Mouse (Mus musculus) intestine, embryonic 15.5 days (tissue): Measurements from ENCODE around the gene Olfr441. TPM values are rescaled to one million over a fixed set of nuclear protein-coding genes. Genes with fewer than 3 reads are reported as not detected.
"Not testable (repeated sequence)": the region's sequence is repeated elsewhere in the genome, so short reads cannot be mapped to it uniquely, and the experiment has no call there.

Experiments used
- ATAC-seq: fragments of 200-750 bp; cut with Nextera tagmentation; 2 replicates; pipeline ENCODE4 v1.8.0; 2017; ENCODE audit warnings: moderate TSS enrichment, moderate library complexity
- H3K27ac ChIP-seq: fragments of 300-500 bp; sonication (generic); 2 replicates; pipeline ENCODE4 v1.5.1; 2015; ENCODE audit warnings: mild to moderate bottlenecking, inconsistent platforms
- H3K27me3 ChIP-seq: fragments of 300-500 bp; sonication (generic); replicated peaks from 2 replicates; pipeline ENCODE4 v1.6.1; 2015; ENCODE audit warnings: inconsistent platforms
- H3K36me3 ChIP-seq: fragments of 300-500 bp; sonication (generic); 2 replicates; pipeline ENCODE4 v1.6.1; 2015; ENCODE audit warnings: inconsistent platforms
- H3K4me1 ChIP-seq: fragments of 300-500 bp; sonication (generic); replicated peaks from 2 replicates; pipeline ENCODE4 v1.6.1; 2015; ENCODE audit warnings: inconsistent platforms
- H3K4me2 ChIP-seq: fragments of 300-500 bp; sonication (generic); replicated peaks from 2 replicates; pipeline ENCODE4 v1.6.1; 2015; ENCODE audit warnings: mild to moderate bottlenecking, inconsistent platforms
- H3K4me3 ChIP-seq: fragments of 300-500 bp; sonication (generic); replicated peaks from 2 replicates; pipeline ENCODE4 v1.5.1; 2015; ENCODE audit warnings: inconsistent platforms
- H3K9ac ChIP-seq: fragments of 300-500 bp; sonication (generic); 2 replicates; pipeline ENCODE4 v1.6.1; 2015; ENCODE audit warnings: inconsistent platforms
- H3K9me3 ChIP-seq: fragments of 300-500 bp; sonication (generic); 2 replicates; pipeline ENCODE4 v1.6.1; 2016; ENCODE audit warnings: inconsistent platforms
- WGBS: fragments of 180-500 bp; shearing (Covaris S2); methylation state at CpG from one replicate; pipeline ENCODE4 v1.1.7; 2015; 5-methylcytosine and 5-hydroxymethylcytosine counted together
- polyA plus RNA-seq: library from polyadenylated mRNA; unstranded; fragments of >200 nt; fragmentation: Nextera tagmentation; extraction: Ambion mirVana; gene quantifications from 2 replicates; pipeline ENCODE4 v1.2.1, GENCODE M21; 2015

Olfr441 gene
- polyA plus RNA-seq: not detected in 2 replicates

GRCm38 (mm10) chr6:43106069-43106468 is at the start of gene Olfr441:
TSS of gene Olfr441 (plus strand) at chr6:43106369.
- H3K4me1 ChIP-seq, H3K27ac ChIP-seq, H3K4me3 ChIP-seq, H3K9me3 ChIP-seq, H3K9ac ChIP-seq, H3K4me2 ChIP-seq, H3K36me3 ChIP-seq, ATAC-seq, H3K27me3 ChIP-seq: not testable (repeated sequence)
- 92% methylated on average over 1 of the region's 1 CpGs for WGBS

GRCm38 (mm10) chr6:43078750-43079149 is 27.4 kb upstream of the Olfr441 start:
- no peaks in the 10 kb centered on the region for H3K9me3 ChIP-seq
- no peaks in the 10 kb centered on the region for H3K27me3 ChIP-seq
- H3K4me2 ChIP-seq: no peak overlapping the region
- H3K9ac ChIP-seq: no peak overlapping the region
- H3K27ac ChIP-seq: no peak overlapping the region
- no peak overlapping the region for H3K4me3 ChIP-seq
- no peak for ATAC-seq
- 14% methylated on average over 2 of the region's 2 CpGs for WGBS
- H3K36me3 ChIP-seq: no peaks in the 10 kb centered on the region
- H3K4me1 ChIP-seq: no peaks in the 10 kb centered on the region

- not testable (repeated sequence) for H3K4me1 ChIP-seq, H3K36me3 ChIP-seq, H3K27ac ChIP-seq, H3K9me3 ChIP-seq, ATAC-seq, H3K9ac ChIP-seq, H3K27me3 ChIP-seq, H3K4me3 ChIP-seq, H3K4me2 ChIP-seq
Observed at GRCm38 (mm10) chr6:43081405-43081804, 24.8 kb upstream of the Olfr441 start.

GRCm38 (mm10) chr6:43146267-43146666 is 40.1 kb downstream of the Olfr441 start, which contains the start of gene Olfr237-ps1:
TSS of gene Olfr237-ps1 (plus strand) at chr6:43146567.
- H3K4me2 ChIP-seq, H3K27ac ChIP-seq, H3K9me3 ChIP-seq, ATAC-seq, H3K4me3 ChIP-seq, H3K27me3 ChIP-seq, H3K9ac ChIP-seq, H3K4me1 ChIP-seq, H3K36me3 ChIP-seq: not testable (repeated sequence)
- 87% methylated on average over 2 of the region's 2 CpGs for WGBS

- no peak overlapping the region for H3K9ac ChIP-seq
- WGBS: 57% methylated on average over 1 of the region's 1 CpGs
- ATAC-seq: no peak
Observed at GRCm38 (mm10) chr6:43159502-43159901, 53.3 kb downstream of the Olfr441 start.

GRCm38 (mm10) chr6:43162982-43163381 is 56.8 kb downstream of the Olfr441 start, which contains the start of gene Olfr437:
TSS of gene Olfr437 (plus strand) at chr6:43163282.
- Histone ChIP-seq H3K27ac (no peak within 1 kb of the TSS), H3K4me1 (no peaks in the 10 kb centered on the region), H3K27me3 (no peaks in the 10 kb centered on the region), H3K4me2 (no peak within 1 kb of the TSS), H3K9me3 (no peaks in the 10 kb centered on the region), H3K36me3 (no peaks in the 10 kb centered on the region), H3K9ac (no peak within 1 kb of the TSS), H3K4me3 (no peak within 1 kb of the TSS)
- ATAC-seq: no peak
- WGBS: 69% methylated on average over 3 of the region's 3 CpGs

More at GRCm38 (mm10) chr6:43159502-43159901, 53.3 kb downstream of the Olfr441 start:
- Histone ChIP-seq H3K4me2 (no peak overlapping the region), H3K27ac (no peak overlapping the region), H3K4me1 (no peaks in the 10 kb centered on the region), H3K4me3 (no peak overlapping the region), H3K27me3 (no peaks in the 10 kb centered on the region), H3K9me3 (no peaks in the 10 kb centered on the region), H3K36me3 (no peaks in the 10 kb centered on the region)

DNA sequence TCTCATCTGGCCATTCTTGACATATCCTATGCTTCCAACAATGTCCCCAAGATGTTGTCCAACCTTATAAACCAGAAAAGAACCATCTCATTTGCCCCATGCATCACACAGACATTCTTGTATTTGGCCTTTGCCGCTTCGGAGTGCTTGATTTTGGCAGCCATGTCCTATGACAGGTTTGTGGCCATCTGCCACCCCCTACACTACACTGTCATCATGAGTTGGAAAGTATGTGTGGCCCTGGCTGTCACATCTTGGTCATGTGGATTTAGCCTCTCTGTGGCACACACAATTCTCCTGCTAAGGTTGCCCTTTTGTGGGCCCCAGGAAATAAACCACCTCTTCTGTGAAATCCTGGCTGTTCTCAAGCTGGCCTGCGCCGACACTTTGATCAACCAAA is 61.1 kb downstream of the Olfr441 start:
- Histone ChIP-seq H3K36me3 (no peaks in the 10 kb centered on the region), H3K27me3 (no peaks in the 10 kb centered on the region), H3K27ac (no peak overlapping the region), H3K9ac (no peak overlapping the region), H3K4me2 (no peak overlapping the region), H3K9me3 (no peaks in the 10 kb centered on the region), H3K4me3 (no peak overlapping the region), H3K4me1 (no peaks in the 10 kb centered on the region)
- 96% methylated on average over 4 of the region's 4 CpGs for WGBS
- ATAC-seq: no peak

Other genes with a start within 250 kb of the Olfr441 start
- not detected in 2 replicates for gene Olfr448, start 215.9 kb upstream of the Olfr441 start, polyA plus RNA-seq
- not detected in 2 replicates for gene Olfr447, start 197.5 kb upstream of the Olfr441 start, polyA plus RNA-seq
- not detected in 2 replicates for gene Olfr446, start 185.0 kb upstream of the Olfr441 start, polyA plus RNA-seq
- not detected in 2 replicates for gene Olfr444, start 157.3 kb upstream of the Olfr441 start, polyA plus RNA-seq
- gene Olfr237-ps1, start 40.2 kb downstream of the Olfr441 start, polyA plus RNA-seq: not detected in 2 replicates
- gene Olfr437, start 56.9 kb downstream of the Olfr441 start, polyA plus RNA-seq: not detected in 2 replicates
- not detected in 2 replicates for gene Olfr13, start 65.8 kb downstream of the Olfr441 start, polyA plus RNA-seq
- gene Olfr435, start 90.8 kb downstream of the Olfr441 start, polyA plus RNA-seq: not detected in 2 replicates
- not detected in 2 replicates for gene Olfr434, start 106.7 kb downstream of the Olfr441 start, polyA plus RNA-seq
- not detected in 2 replicates for gene Olfr47, start 125.2 kb downstream of the Olfr441 start, polyA plus RNA-seq
- gene Arhgef5, start 159.2 kb downstream of the Olfr441 start, polyA plus RNA-seq: 18.4 and 19.2 TPM in 2 replicates
- gene Nobox, start 203.2 kb downstream of the Olfr441 start, polyA plus RNA-seq: not detected in 2 replicates